ENCODE assay signal across 11 mouse cellular contexts in genomic region chr4:107820856-107821619, GRCm38 (mm10). TPM values are rescaled to one million over a fixed set of nuclear protein-coding genes. Genes with fewer than 3 reads are reported as not detected.
DNase-seq lines count a peak whose midpoint lies in the region; ATAC-seq lines count a peak whose summit lies in the region.
"Had no signal": no experiment of that assay in that cellular context is flagged by ENCODE, and none has a peak within 500 bp of the region (broad histone marks: within the 10 kb centered on the region; RNA-seq: fewer than 3 reads in every experiment).

No protein-coding gene starts in this region.

- H3K9me3 ChIP-seq in forebrain, embryonic 14.5 days (replicated peaks; ENCODE audit: control insufficient read depth, low read length) = no peaks in the 10 kb centered on the region
- H3K9me3 ChIP-seq in limb, embryonic 11.5 days (ENCODE audit: control insufficient read depth, low read length) = no peaks in the 10 kb centered on the region
- H3K9me3 ChIP-seq: stomach, embryonic 15.5 days had no signal

- H3K27ac ChIP-seq in forebrain, embryonic 14.5 days (ENCODE audit: low read depth, low read length) = peak overlapping the region; percentile 83
- H3K27ac ChIP-seq in limb, embryonic 11.5 days (replicated peaks; ENCODE audit: low read depth, low read length) = no peak overlapping the region
- H3K27ac ChIP-seq: macrophage; stomach, embryonic 15.5 days had no signal

- peak; percentile 34 to 46 for DNase-seq in heart, adult 18-20 months
- DNase-seq in heart, postnatal 25 days (ENCODE audit: low spot score) = no peak
- peak; percentile 50 for DNase-seq in MN1 (ENCODE audit: low spot score)
- DNase-seq in forebrain, embryonic 14.5 days (ENCODE audit: low spot score) = peak; percentile 77
- DNase-seq in limb, embryonic 11.5 days (ENCODE audit: low spot score) = no peak
- DNase-seq in ovary, postnatal 14 days (ENCODE audit: low spot score) = no peak
- no peak for DNase-seq in frontal cortex, postnatal 10 days (ENCODE audit: low spot score in 2 of 2)

- intact Hi-C loops in heart, postnatal 25 days (cut with DNase I) = no loop called here

- H3K36me3 ChIP-seq in forebrain, embryonic 14.5 days (ENCODE audit: control insufficient read depth, insufficient read depth, low read length) = peaks cover 5% of the 10 kb centered on the region; the same call in 1 of the 2 replicates
- no peaks in the 10 kb centered on the region for H3K36me3 ChIP-seq in limb, embryonic 11.5 days (ENCODE audit: control insufficient read depth, insufficient read depth, low read length)
- H3K36me3 ChIP-seq: stomach, embryonic 15.5 days had no signal

- 56% methylated on average over 8 of the region's 8 CpGs for WGBS in forebrain, embryonic 14.5 days
- WGBS in limb, embryonic 11.5 days = 89% methylated on average over 8 of the region's 8 CpGs

- no peak overlapping the region for H3K4me3 ChIP-seq in forebrain, embryonic 14.5 days (ENCODE audit: low read depth, low read length)
- no peak overlapping the region for H3K4me3 ChIP-seq in limb, embryonic 11.5 days (ENCODE audit: low read depth, low read length)
- H3K4me3 ChIP-seq: stomach, embryonic 15.5 days had no signal

- H3K9ac ChIP-seq in forebrain, embryonic 14.5 days (ENCODE audit: low read length) = peak overlapping the region; percentile 17; the same call in 1 of the 2 replicates
- H3K9ac ChIP-seq in limb, embryonic 11.5 days (ENCODE audit: low read length) = no peak overlapping the region
- H3K9ac ChIP-seq: stomach, embryonic 15.5 days had no signal

- peak; percentile 16; the same call in 1 of the 2 replicates for ATAC-seq in forebrain, embryonic 14.5 days
- ATAC-seq in limb, embryonic 11.5 days (ENCODE audit: insufficient number of reproducible peaks, low FRiP score, low TSS enrichment, low read depth) = peak; percentile 36; the same call in 1 of the 2 replicates
- no peak for ATAC-seq in erythroid progenitor cell, adult 5-6 weeks (replicated peaks; ENCODE audit: low FRiP score, poor library complexity, severe bottlenecking)

- peak overlapping the region; percentile 10; the same call in 1 of the 2 replicates for H3K4me2 ChIP-seq in forebrain, embryonic 14.5 days (ENCODE audit: low read length)
- H3K4me2 ChIP-seq in limb, embryonic 11.5 days (ENCODE audit: low read depth, severe bottlenecking) = no peak overlapping the region
- H3K4me2 ChIP-seq: stomach, embryonic 15.5 days had no signal

- no peaks in the 10 kb centered on the region for H3K27me3 ChIP-seq in forebrain, embryonic 14.5 days (replicated peaks; ENCODE audit: control insufficient read depth, insufficient read depth, low read length)
- no peaks in the 10 kb centered on the region for H3K27me3 ChIP-seq in limb, embryonic 11.5 days (ENCODE audit: control insufficient read depth, insufficient read depth, low read length)
- H3K27me3 ChIP-seq: CH12.LX; stomach, embryonic 15.5 days had no signal

- peaks cover 93% of the 10 kb centered on the region for H3K4me1 ChIP-seq in forebrain, embryonic 14.5 days (ENCODE audit: control insufficient read depth, insufficient read depth, low read length)
- peaks cover 8% of the 10 kb centered on the region; the same call in 1 of the 2 replicates for H3K4me1 ChIP-seq in limb, embryonic 11.5 days (ENCODE audit: control insufficient read depth, insufficient read depth, low read length)

RNA-seq across cellular contexts. Expression of gene Lrp8, which starts 19.0 kb away (rescaled TPM):
- 1 to 10 TPM in 1 of 2 experiments, under 1 TPM in 1; 0.72 to 1.1 TPM for total RNA-seq in heart, adult 18-20 months (2021)
- total RNA-seq in heart, postnatal 25 days (2021) = 1 to 10 TPM in 1 of 2 experiments, under 1 TPM in 1; 0.75 to 1.6 TPM
- 33.5 and 48.5 TPM in 2 replicates for polyA plus RNA-seq in forebrain, embryonic 14.5 days (2014; fragmentation: Nextera tagmentation; extraction: Ambion mirVana)
- 5.0 and 8.9 TPM in 2 replicates for polyA plus RNA-seq in limb, embryonic 11.5 days (2014; fragmentation: Nextera tagmentation; extraction: Ambion mirVana)
- 2.9 and 5.8 TPM in 2 replicates for total RNA-seq in erythroid progenitor cell, adult 5-6 weeks (2015; ENCODE audit: low replicate concordance)
- 3.7 and 8.5 TPM in 2 replicates for total RNA-seq in erythroid progenitor cell, adult 5-6 weeks (2017; ENCODE audit: low replicate concordance)

RNA-seq across cellular contexts. Expression of gene Magoh, which starts 58.5 kb away (rescaled TPM):
- total RNA-seq in heart, adult 18-20 months (2021) = 10 to 100 TPM; 43.6 to 46.4 TPM
- total RNA-seq in heart, postnatal 25 days (2021) = 10 to 100 TPM; 42.2 to 47.8 TPM
- polyA plus RNA-seq in forebrain, embryonic 14.5 days (2014; fragmentation: Nextera tagmentation; extraction: Ambion mirVana) = 151 and 175 TPM in 2 replicates
- polyA plus RNA-seq in limb, embryonic 11.5 days (2014; fragmentation: Nextera tagmentation; extraction: Ambion mirVana) = 284 and 285 TPM in 2 replicates
- total RNA-seq in erythroid progenitor cell, adult 5-6 weeks (2015; ENCODE audit: low replicate concordance) = 67.8 and 71.7 TPM in 2 replicates
- total RNA-seq in erythroid progenitor cell, adult 5-6 weeks (2017; ENCODE audit: low replicate concordance) = 51.1 and 55.3 TPM in 2 replicates

Comparison
In these comparisons a context has a peak if more than half of its experiments do, and no peak if none do; other contexts are left out.
1. DNase-seq: peak in heart, adult 18-20 months (2 of 2), MN1 (single experiment) and forebrain, embryonic 14.5 days (single experiment); none in heart, postnatal 25 days (single experiment), limb, embryonic 11.5 days (single experiment), ovary, postnatal 14 days (single experiment) and frontal cortex, postnatal 10 days (0 of 2).